Mouse (Mus musculus): ENCODE results near the gene Fam129c.

- TF ChIP-seq CTCF (IDR thresholded peaks at IDR 0.05; ENCODE audit: borderline replicate concordance, control insufficient read depth, extremely low read depth, insufficient read depth, low read length, poor library complexity) = no peak
- TF ChIP-seq POLR2A (IDR thresholded peaks at IDR 0.05; ENCODE audit: control insufficient read depth, extremely low read depth, insufficient read depth, low read length, poor library complexity) = no peak
These were observed 22.4 kb upstream of the Fam129c start for GRCm38 (mm10) chr8:71575020-71575419.
